Mouse (Mus musculus) midbrain, embryonic 12.5 days (tissue): ENCODE results near the gene Lrrc3b. TPM values are rescaled to one million over a fixed set of nuclear protein-coding genes. Genes with fewer than 3 reads are reported as not detected.

Experiments used
- ATAC-seq: fragments of 200-750 bp; cut with Nextera tagmentation; 2 replicates; pipeline ENCODE4 v1.8.0; 2017; ENCODE audit warnings: low read depth, moderate TSS enrichment, moderate library complexity; ENCODE audit not compliant: low FRiP score
- H3K27ac ChIP-seq: fragments of 300-500 bp; sonication (generic); replicated peaks from 2 replicates; pipeline ENCODE4 v1.5.1; 2016; ENCODE audit warnings: mild to moderate bottlenecking
- H3K27me3 ChIP-seq: fragments of 300-500 bp; sonication (generic); 2 replicates; pipeline ENCODE4 v1.6.1; 2016; ENCODE audit warnings: mild to moderate bottlenecking
- H3K36me3 ChIP-seq: fragments of 300-500 bp; sonication (generic); 2 replicates; pipeline ENCODE4 v1.6.1; 2016
- H3K4me1 ChIP-seq: fragments of 300-500 bp; sonication (generic); 2 replicates; pipeline ENCODE4 v1.6.1; 2016
- H3K4me2 ChIP-seq: fragments of 300-500 bp; sonication (generic); replicated peaks from 2 replicates; pipeline ENCODE4 v1.6.1; 2016; ENCODE audit warnings: mild to moderate bottlenecking, moderate library complexity
- H3K4me3 ChIP-seq: fragments of 300-500 bp; sonication (generic); 2 replicates; pipeline ENCODE4 v1.5.1; 2016; ENCODE audit warnings: mild to moderate bottlenecking
- H3K9ac ChIP-seq: fragments of 300-500 bp; sonication (generic); replicated peaks from 2 replicates; pipeline ENCODE4 v1.6.1; 2016; ENCODE audit warnings: mild to moderate bottlenecking, moderate library complexity
- H3K9me3 ChIP-seq: fragments of 300-500 bp; sonication (generic); 2 replicates; pipeline ENCODE4 v1.6.1; 2016; ENCODE audit warnings: mild to moderate bottlenecking
- WGBS: fragments of 180-500 bp; shearing (Covaris S2); methylation state at CpG from one replicate; pipeline ENCODE4 v1.1.7; 2016; 5-methylcytosine and 5-hydroxymethylcytosine counted together
- polyA plus RNA-seq: library from polyadenylated mRNA; unstranded; fragments of >200 nt; fragmentation: Nextera tagmentation; extraction: Ambion mirVana; gene quantifications from 2 replicates; pipeline ENCODE4 v1.2.1, GENCODE M21; 2016

Lrrc3b gene
- 1.5 and 2.6 TPM in 2 replicates for polyA plus RNA-seq

DNA sequence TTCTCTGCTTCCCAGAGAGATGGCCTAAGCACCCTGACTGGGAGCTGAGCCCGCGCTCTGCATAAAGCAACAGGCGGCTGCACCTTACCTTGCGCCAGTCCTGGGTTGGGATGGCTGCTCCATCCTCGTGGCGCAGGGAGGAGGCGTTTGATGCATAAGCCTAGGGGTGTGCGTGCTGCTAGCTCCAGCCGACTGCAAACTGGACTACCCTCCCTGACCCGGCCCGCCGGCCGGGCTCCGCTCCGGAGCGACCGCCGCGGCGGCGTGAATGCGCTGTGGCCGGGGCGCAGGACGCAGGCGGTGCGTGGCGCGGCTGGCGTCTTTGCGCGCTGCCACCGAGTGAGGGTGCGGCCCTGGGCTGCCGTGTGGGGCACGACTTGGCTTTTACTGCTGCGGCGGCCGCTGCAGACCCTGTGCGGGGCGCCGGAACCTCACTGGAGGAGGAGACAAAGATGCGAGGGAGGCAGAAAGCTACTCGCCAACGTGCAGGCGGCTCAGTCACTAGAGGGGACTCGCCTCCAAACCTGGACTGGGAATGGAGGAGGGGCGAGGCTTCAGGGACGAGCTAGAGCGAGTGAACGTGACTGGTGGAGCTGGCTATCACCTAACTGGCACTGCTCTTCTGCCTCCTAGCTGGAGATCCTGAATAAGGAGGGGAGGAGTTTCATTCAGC lies at the start of gene Lrrc3b:
Gene Lrrc3b, minus strand, starts transcription at position 503 of the 673 bp plus-strand sequence.
- Histone ChIP-seq H3K4me3 (peak within 1 kb of the TSS; percentile 58), H3K9me3 (no peaks in the 10 kb centered on the region), H3K4me1 (peaks cover 13% of the 10 kb centered on the region; the same call in 1 of the 2 replicates), H3K4me2 (peak within 1 kb of the TSS; percentile 94), H3K27me3 (peaks cover 35% of the 10 kb centered on the region), H3K27ac (no peak within 1 kb of the TSS; the same call in 1 of the 2 replicates), H3K9ac (peak within 1 kb of the TSS; percentile 47; the same call in 1 of the 2 replicates), H3K36me3 (no peaks in the 10 kb centered on the region)
- under 1% methylated on average over 51 of the region's 51 CpGs for WGBS
- peak; percentile 85 for ATAC-seq

DNA sequence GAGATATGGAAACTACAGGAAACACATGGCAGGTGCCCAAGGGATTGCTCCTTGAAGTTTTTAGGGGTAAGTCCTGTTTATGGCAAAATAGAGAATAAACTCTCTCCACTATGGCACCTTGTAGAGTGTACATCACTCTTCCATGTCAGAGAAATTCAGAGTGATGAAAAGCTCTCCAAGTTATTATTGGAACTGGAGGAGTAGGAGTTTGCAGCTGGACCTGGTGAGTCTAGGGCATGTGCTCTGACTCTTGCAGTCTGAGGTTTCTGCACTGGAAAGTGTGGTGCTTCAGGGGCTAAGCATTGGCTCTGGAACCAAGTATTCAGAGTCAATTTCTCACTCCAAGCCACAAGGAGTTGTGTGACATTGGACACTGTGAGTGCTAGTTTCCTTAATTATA lies 38.9 kb upstream of the Lrrc3b start:
- Histone ChIP-seq H3K27ac (no peak overlapping the region), H3K4me3 (no peak overlapping the region), H3K27me3 (no peaks in the 10 kb centered on the region), H3K36me3 (no peaks in the 10 kb centered on the region), H3K4me2 (no peak overlapping the region), H3K4me1 (no peaks in the 10 kb centered on the region), H3K9me3 (no peaks in the 10 kb centered on the region), H3K9ac (no peak overlapping the region)
- no peak for ATAC-seq

DNA sequence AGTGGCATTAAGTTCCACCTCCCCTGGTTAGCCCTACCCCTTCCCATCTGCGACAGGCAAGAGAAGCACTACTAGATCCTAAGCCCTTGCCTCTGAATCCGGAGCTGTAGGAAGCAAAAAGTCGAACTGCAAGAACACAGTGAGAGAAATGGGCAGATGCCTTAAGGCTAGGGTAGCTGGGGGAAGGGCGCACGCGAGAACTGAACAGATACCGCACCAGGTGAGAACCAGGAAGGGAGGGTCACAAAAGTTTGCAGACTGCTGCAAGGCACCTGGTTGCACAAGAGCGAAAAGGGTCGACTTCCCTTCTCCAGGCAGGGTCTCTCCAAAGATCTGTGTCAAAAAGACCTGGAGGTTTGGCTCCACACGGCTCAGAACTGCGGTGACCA lies 697 bp downstream of the Lrrc3b start:
- 2% methylated on average over 11 of the region's 11 CpGs for WGBS
- Histone ChIP-seq H3K4me1 (peaks cover 13% of the 10 kb centered on the region; the same call in 1 of the 2 replicates), H3K9me3 (no peaks in the 10 kb centered on the region), H3K9ac (peak overlapping the region; percentile 47; the same call in 1 of the 2 replicates), H3K4me2 (peak overlapping the region; percentile 94), H3K27ac (no peak overlapping the region), H3K27me3 (peaks cover 35% of the 10 kb centered on the region), H3K4me3 (peak overlapping the region; percentile 58), H3K36me3 (no peaks in the 10 kb centered on the region)
- ATAC-seq = peak; percentile 23; the same call in 1 of the 2 replicates

DNA sequence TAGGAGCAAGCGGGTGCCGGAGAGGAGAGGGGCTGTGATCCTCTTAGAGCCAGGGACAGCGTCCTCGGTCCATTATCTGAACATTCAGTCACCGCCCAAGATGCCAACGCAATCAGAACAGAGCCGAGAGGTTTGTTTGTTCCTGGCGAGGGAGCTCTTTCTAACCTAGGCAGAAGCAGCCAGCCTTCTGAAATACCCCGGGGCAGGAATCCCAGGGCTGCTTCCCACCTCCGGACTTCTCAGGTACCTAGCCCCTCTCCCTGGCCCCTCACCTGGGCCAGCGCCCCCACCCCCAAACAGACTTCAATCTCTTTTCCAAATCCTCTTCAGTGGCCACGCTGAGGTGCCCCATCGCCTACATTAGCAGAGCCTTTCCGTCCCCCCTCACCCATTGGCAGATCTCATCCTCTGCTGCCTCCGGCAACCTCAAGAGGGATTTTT lies 1.3 kb downstream of the Lrrc3b start:
- H3K27ac ChIP-seq = no peak overlapping the region
- peaks cover 13% of the 10 kb centered on the region; the same call in 1 of the 2 replicates for H3K4me1 ChIP-seq
- H3K4me3 ChIP-seq = peak overlapping the region; percentile 58
- H3K36me3 ChIP-seq = no peaks in the 10 kb centered on the region
- peak; percentile 14; the same call in 1 of the 2 replicates for ATAC-seq
- H3K4me2 ChIP-seq = peak overlapping the region; percentile 94
- WGBS = 2% methylated on average over 15 of the region's 15 CpGs
- peaks cover 35% of the 10 kb centered on the region for H3K27me3 ChIP-seq
- H3K9me3 ChIP-seq = no peaks in the 10 kb centered on the region
- H3K9ac ChIP-seq = no peak overlapping the region

DNA sequence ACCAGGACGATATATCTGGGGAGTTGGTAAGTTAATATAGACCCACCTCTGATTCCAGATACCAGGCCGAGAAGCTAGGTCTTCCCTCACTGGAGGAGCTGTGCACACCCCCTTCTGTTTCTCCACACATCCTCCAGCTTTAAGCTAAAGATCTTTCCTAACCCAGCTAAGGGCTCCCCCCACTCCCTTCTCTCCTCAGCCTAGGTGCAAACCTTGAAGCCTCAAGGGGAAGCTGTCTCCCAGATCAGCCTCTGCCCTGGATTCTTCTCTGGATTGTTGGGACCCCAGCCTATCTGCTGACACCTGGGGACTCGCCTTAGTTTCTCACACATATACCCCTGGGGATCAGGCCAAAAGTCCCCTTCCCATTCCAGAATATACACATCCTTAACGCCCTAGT lies 1.7 kb downstream of the Lrrc3b start:
- no peak for ATAC-seq

DNA sequence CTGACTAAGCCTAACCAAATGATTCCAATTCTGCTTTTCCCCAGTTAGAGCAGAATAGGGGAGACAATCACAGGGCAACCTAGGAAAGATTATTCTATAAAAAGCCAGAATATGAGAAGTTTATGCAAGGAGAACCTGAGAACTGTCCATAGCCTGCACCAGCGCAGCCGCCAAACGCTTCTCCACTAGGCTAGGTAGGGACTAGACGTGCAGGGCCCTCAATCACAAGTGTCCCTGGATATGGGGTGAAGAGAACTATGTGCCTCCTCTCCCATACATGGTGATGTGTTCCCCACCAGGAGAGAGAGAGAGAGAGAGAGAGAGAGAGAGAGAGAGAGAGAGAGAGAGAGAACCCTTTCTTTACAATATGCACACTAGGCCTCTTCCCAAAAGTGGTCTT lies 2.2 kb downstream of the Lrrc3b start:
- H3K4me2 ChIP-seq = no peak overlapping the region
- H3K9me3 ChIP-seq = no peaks in the 10 kb centered on the region
- H3K36me3 ChIP-seq = no peaks in the 10 kb centered on the region
- H3K4me1 ChIP-seq = peaks cover 13% of the 10 kb centered on the region; the same call in 1 of the 2 replicates
- H3K27me3 ChIP-seq = peaks cover 35% of the 10 kb centered on the region
- 96% methylated on average over 4 of the region's 4 CpGs for WGBS
- no peak overlapping the region for H3K9ac ChIP-seq
- ATAC-seq = no peak
- H3K4me3 ChIP-seq = no peak overlapping the region
- no peak overlapping the region for H3K27ac ChIP-seq

More for the DNA sequence above, 1.7 kb downstream of the Lrrc3b start:
- 46% methylated on average over 4 of the region's 4 CpGs for WGBS
- H3K9ac ChIP-seq = no peak overlapping the region
- no peaks in the 10 kb centered on the region for H3K36me3 ChIP-seq
- H3K27ac ChIP-seq = no peak overlapping the region
- no peaks in the 10 kb centered on the region for H3K9me3 ChIP-seq
- H3K27me3 ChIP-seq = peaks cover 35% of the 10 kb centered on the region
- H3K4me2 ChIP-seq = peak overlapping the region; percentile 94
- peaks cover 13% of the 10 kb centered on the region; the same call in 1 of the 2 replicates for H3K4me1 ChIP-seq
- peak overlapping the region; percentile 58; the same call in 1 of the 2 replicates for H3K4me3 ChIP-seq

DNA sequence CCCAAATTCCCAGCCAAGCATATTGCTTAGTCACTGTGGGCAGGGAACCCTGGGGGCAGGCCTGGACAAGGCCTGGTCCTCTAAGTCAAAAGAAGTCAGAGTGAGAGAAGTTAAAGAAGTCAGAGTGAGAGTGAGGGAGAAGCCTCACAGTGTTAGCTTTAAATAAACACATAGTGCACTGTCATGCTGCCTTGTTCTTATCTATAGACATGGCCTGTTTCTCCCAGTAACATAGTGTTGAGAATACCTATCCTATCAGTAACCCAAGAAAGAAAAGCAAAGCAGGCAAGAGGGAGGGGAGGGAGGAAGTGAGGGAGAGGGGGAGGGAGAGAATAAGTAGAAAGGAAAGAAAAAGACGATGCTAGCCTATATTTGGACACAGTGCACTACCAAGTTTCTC lies 6.4 kb downstream of the Lrrc3b start:
- Histone ChIP-seq H3K4me1 (no peaks in the 10 kb centered on the region), H3K4me2 (no peak overlapping the region), H3K9ac (no peak overlapping the region), H3K27me3 (peaks cover 14% of the 10 kb centered on the region), H3K36me3 (no peaks in the 10 kb centered on the region), H3K27ac (no peak overlapping the region), H3K9me3 (no peaks in the 10 kb centered on the region), H3K4me3 (no peak overlapping the region)
- 71% methylated on average over 1 of the region's 1 CpGs for WGBS
- no peak for ATAC-seq

DNA sequence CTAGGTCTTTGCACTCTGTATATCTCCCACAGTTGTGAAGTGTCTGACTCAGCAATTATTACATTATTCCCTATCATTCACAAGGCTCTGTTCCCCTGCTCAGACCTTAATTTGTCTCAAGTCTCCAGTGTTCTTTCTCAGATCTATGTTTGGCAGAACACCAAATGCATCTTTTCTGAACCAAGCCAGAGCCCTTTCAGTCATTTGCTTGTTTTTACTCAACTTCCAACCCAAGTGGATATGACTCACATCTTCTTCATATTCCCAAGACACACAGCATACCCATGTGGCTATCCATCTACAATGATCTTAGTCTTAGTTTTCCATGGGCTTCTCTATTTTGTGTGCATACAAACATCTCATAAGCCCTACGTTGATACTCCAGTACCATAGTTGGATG lies 17.2 kb downstream of the Lrrc3b start:
- no peak overlapping the region for H3K9ac ChIP-seq
- no peaks in the 10 kb centered on the region for H3K36me3 ChIP-seq
- no peak overlapping the region for H3K4me3 ChIP-seq
- ATAC-seq = no peak
- no peaks in the 10 kb centered on the region for H3K9me3 ChIP-seq
- H3K27ac ChIP-seq = no peak overlapping the region
- H3K27me3 ChIP-seq = no peaks in the 10 kb centered on the region
- 82% methylated on average over 1 of the region's 1 CpGs for WGBS
- H3K4me1 ChIP-seq = no peaks in the 10 kb centered on the region
- H3K4me2 ChIP-seq = no peak overlapping the region

DNA sequence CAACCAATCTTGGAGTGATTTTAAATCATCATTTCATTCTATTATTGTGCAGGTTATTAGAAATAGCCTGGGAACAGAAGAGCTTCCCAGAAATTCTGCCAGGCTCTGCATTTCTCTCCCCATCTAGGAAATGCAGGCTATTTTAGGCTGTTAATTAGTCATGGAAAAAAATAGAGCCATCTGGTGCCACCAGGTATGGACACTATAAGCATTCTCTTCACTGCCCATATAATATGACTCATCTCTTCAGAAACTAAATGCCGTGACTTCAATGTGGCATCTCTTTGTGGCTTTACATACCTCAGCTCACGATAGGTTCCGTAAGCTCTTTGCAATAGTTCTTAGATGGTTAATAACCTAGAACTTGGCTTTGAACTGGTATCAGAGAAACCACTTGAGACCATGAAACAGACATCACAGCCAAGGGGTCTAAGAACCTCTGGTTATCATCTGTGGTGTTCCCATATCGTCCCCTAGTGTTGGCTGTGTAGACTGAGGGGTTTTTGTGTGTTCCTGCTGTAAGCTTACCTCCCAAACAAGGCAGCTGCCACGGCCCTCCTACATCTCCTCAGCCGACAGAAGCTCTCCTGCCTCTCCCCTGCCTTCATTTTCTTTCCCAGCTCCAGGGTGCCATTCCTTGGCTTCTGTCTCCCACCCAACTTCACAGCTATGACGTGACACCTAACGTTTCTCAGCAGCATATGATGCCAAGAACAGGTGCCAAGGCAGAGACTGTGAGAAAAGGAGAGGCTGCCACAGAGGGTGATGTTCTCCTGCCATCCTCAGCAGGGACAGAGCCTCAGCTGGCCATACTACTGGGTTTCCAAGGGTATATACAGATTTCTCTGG lies 27.9 kb downstream of the Lrrc3b start:
- Histone ChIP-seq H3K36me3 (no peaks in the 10 kb centered on the region), H3K9me3 (no peaks in the 10 kb centered on the region), H3K4me2 (no peak overlapping the region), H3K27ac (no peak overlapping the region), H3K27me3 (no peaks in the 10 kb centered on the region), H3K9ac (no peak overlapping the region), H3K4me3 (no peak overlapping the region), H3K4me1 (no peaks in the 10 kb centered on the region)
- ATAC-seq = no peak
- 77% methylated on average over 8 of the region's 8 CpGs for WGBS

DNA sequence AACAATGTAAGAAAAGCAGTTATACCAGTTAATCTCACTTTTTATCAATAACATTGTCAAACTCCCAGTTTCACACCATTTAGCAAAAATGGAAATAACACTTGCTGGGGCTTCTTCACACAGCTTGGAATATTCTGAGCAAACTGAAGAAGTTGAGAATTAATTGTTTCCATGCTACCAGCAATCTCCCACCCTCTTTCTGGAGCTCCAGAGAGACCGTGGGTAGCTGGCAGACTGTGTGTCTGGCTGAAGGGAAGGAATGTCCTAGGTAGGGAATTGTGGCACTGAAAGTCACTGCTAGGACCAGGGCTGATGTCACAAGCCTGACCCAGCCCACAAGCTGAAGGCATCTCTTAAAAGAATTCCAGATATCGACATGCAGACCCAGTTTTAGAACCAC lies 53.3 kb downstream of the Lrrc3b start:
- no peak for ATAC-seq
- Histone ChIP-seq H3K9ac (no peak overlapping the region), H3K36me3 (no peaks in the 10 kb centered on the region), H3K27me3 (no peaks in the 10 kb centered on the region), H3K27ac (no peak overlapping the region), H3K4me1 (no peaks in the 10 kb centered on the region), H3K9me3 (no peaks in the 10 kb centered on the region), H3K4me3 (no peak overlapping the region), H3K4me2 (no peak overlapping the region)
- 86% methylated on average over 2 of the region's 2 CpGs for WGBS

DNA sequence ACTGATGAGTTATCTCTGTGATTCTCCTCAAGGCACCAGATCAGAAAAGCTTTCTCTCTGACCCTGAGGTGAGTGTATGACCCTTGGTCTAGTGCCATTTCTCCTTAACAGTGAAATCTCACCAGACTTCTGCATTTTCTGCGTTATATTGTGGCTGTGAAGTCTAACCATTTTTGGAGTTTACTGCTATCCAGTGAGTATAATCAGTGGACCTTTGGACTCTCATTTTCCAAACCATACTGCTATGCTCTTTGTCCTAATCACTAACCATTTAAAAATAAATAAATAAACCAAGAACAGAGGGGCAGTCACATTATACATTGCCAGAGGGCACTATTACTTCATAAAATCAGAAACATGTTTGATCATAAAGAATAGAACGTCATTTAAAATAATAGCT lies 53.8 kb downstream of the Lrrc3b start:
- H3K9ac ChIP-seq = no peak overlapping the region
- H3K27me3 ChIP-seq = no peaks in the 10 kb centered on the region
- H3K9me3 ChIP-seq = no peaks in the 10 kb centered on the region
- H3K4me3 ChIP-seq = no peak overlapping the region
- WGBS = 86% methylated on average over 2 of the region's 2 CpGs
- no peak overlapping the region for H3K27ac ChIP-seq
- no peaks in the 10 kb centered on the region for H3K36me3 ChIP-seq
- no peak overlapping the region for H3K4me2 ChIP-seq
- no peak for ATAC-seq
- H3K4me1 ChIP-seq = no peaks in the 10 kb centered on the region

DNA sequence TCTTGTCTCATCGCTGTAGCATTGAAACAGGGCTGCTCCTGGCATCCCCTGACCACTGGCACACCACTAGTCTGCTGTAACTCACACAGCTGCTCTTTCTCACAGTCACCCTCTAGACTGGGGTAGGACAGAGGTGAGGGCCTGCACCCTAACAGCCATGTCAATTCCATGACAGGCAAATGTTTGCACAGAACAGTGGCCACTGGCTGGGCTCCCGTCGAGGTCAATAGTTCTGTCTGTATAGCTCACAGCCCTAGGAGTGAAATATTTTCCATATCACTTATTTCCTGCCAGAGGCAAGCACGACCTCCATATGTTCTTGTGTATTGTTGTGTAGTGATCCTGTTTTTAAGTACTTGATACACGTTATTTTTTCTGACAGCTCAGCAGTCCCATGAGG lies 54.3 kb downstream of the Lrrc3b start:
- ATAC-seq = no peak
- Histone ChIP-seq H3K4me3 (no peak overlapping the region), H3K27me3 (no peaks in the 10 kb centered on the region), H3K36me3 (no peaks in the 10 kb centered on the region), H3K9me3 (no peaks in the 10 kb centered on the region), H3K4me2 (no peak overlapping the region), H3K4me1 (no peaks in the 10 kb centered on the region), H3K27ac (no peak overlapping the region), H3K9ac (no peak overlapping the region)
- 76% methylated on average over 5 of the region's 5 CpGs for WGBS
